ENCODE assay signal across 35 mouse cellular contexts in the genomic region with DNA sequence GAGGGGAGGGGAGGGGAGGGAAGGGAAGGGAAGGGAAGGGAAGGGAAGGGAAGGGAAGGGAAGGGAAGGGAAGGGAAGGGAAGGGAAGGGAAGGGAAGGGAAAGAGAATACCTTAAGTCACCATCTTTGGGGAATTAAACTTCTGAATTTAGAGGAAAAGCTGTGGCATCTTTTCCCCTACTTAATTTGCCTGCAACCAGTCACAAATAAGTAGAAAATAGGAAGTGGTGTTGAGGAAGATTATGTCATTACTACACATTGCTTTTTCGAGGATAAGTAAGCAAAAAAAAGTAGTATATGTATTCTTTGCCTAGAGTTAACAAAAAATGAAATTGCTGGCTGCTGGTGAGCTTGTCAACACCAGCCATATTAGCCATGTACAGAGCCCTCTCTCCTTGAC.
"Had no signal": no experiment of that assay in that cellular context is flagged by ENCODE, and none has a peak within 500 bp of the region (broad histone marks: within the 10 kb centered on the region; RNA-seq: fewer than 3 reads in every experiment).

No protein-coding gene starts in this region.

- H3K4me3 ChIP-seq: heart, embryonic 10.5 days; heart, embryonic 12.5 days; heart, embryonic 13.5 days; heart, embryonic 15.5 days; hindbrain, embryonic 10.5 days; hindbrain, embryonic 12.5 days; hindbrain, embryonic 13.5 days; hindbrain, embryonic 15.5 days; intestine, embryonic 15.5 days; kidney, embryonic 15.5 days; layer of hippocampus, adult 2 months had no signal

- H3K36me3 ChIP-seq: heart, embryonic 10.5 days; heart, embryonic 12.5 days; heart, embryonic 13.5 days; heart, embryonic 15.5 days; hindbrain, embryonic 10.5 days; hindbrain, embryonic 12.5 days; hindbrain, embryonic 13.5 days; hindbrain, embryonic 15.5 days; intestine, embryonic 15.5 days; kidney, embryonic 15.5 days had no signal

- DNase-seq: heart, postnatal 10 days; heart, postnatal 14 days; heart, postnatal 36 days; heart, postnatal 4 days; kidney, adult 11 months; kidney, adult 18-20 months; kidney, adult 2 months; kidney, adult 8-10 months; kidney, adult 9 months; kidney, postnatal 10 days; kidney, postnatal 14 days; kidney, postnatal 25 days; kidney, postnatal 36 days; kidney, postnatal 4 days; layer of hippocampus, adult 9-11 months; layer of hippocampus, postnatal 36 days had no signal

- H3K27me3 ChIP-seq: heart, embryonic 12.5 days; heart, embryonic 13.5 days; heart, embryonic 15.5 days; hindbrain, embryonic 12.5 days; hindbrain, embryonic 13.5 days; hindbrain, embryonic 15.5 days; intestine, embryonic 15.5 days; kidney, embryonic 15.5 days had no signal

- H3K4me1 ChIP-seq: heart, embryonic 10.5 days; heart, embryonic 12.5 days; heart, embryonic 13.5 days; heart, embryonic 15.5 days; hindbrain, embryonic 10.5 days; hindbrain, embryonic 12.5 days; hindbrain, embryonic 13.5 days; hindbrain, embryonic 15.5 days; intestine, embryonic 15.5 days; kidney, embryonic 15.5 days had no signal

- H3K4me2 ChIP-seq: heart, embryonic 11.5 days; heart, embryonic 12.5 days; heart, embryonic 13.5 days; heart, embryonic 15.5 days; hindbrain, embryonic 12.5 days; hindbrain, embryonic 13.5 days; hindbrain, embryonic 14.5 days; hindbrain, embryonic 15.5 days; intestine, embryonic 15.5 days; kidney, embryonic 15.5 days had no signal

- H3K9ac ChIP-seq: heart, embryonic 12.5 days; heart, embryonic 13.5 days; heart, embryonic 15.5 days; hindbrain, embryonic 12.5 days; hindbrain, embryonic 13.5 days; hindbrain, embryonic 14.5 days; hindbrain, embryonic 15.5 days; intestine, embryonic 15.5 days; kidney, embryonic 15.5 days had no signal

- ATAC-seq: hindbrain, embryonic 16.5 days; hindbrain, postnatal 0 days; inflammation-experienced regulatory T-cells, adult 6 months; intestine, embryonic 15.5 days; intestine, embryonic 16.5 days; intestine, postnatal 0 days had no signal

- H3K27ac ChIP-seq: heart, embryonic 10.5 days; heart, embryonic 13.5 days; heart, embryonic 15.5 days; hindbrain, embryonic 10.5 days; hindbrain, embryonic 12.5 days; hindbrain, embryonic 13.5 days; hindbrain, embryonic 14.5 days; hindbrain, embryonic 15.5 days; hindbrain, postnatal 0 days; intestine, embryonic 15.5 days; kidney, embryonic 15.5 days; kidney, postnatal 0 days; layer of hippocampus, adult 2 months had no signal

- H3K9me3 ChIP-seq: heart, embryonic 10.5 days; heart, embryonic 12.5 days; heart, embryonic 13.5 days; heart, embryonic 15.5 days; hindbrain, embryonic 10.5 days; hindbrain, embryonic 12.5 days; hindbrain, embryonic 13.5 days; hindbrain, embryonic 15.5 days; intestine, embryonic 15.5 days; kidney, embryonic 15.5 days had no signal
